Mouse (Mus musculus) olfactory bulb, adult 2 months (tissue): Measurements from ENCODE around the gene Ptpn11.

Experiments used
- CTCF ChIP-seq: fragments of 200-500 bp; IDR thresholded peaks from 2 replicates; pipeline ENCODE4 v1.5.1; 2012; ENCODE audit warnings: low read depth, mild to moderate bottlenecking, low read length, moderate library complexity; ENCODE audit not compliant: insufficient read depth
- POLR2A ChIP-seq: fragments of 200-500 bp; IDR thresholded peaks from 2 replicates; pipeline ENCODE4 v1.6.1; 2012; ENCODE audit warnings: mild to moderate bottlenecking, low read depth, low read length, moderate library complexity; ENCODE audit not compliant: insufficient read depth

DNA sequence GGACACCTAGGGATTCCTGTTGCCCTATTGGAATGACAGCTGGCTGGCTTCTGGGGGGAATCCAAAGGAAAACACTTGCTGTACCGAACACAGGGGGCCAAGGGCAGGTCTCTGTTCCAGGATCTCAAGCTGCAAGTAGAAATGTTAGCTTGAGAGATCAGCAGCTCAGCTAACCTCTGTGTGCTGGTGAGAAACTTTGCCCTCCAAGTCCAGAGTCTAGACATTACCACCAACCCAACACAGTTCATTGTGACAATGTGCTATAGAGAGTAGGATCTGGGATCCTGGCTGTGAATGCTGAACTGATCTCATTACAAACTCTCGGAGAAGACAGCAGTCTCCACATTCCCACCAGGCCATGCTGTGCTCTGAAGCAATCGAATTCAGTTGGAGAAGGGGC is 59.4 kb downstream of the Ptpn11 start:
- TF ChIP-seq CTCF (no peak), POLR2A (no peak)
